Mouse (Mus musculus) heart, adult 2 months (tissue): ENCODE results near the gene Akt3.

Experiments
- CTCF ChIP-seq: fragments of 200-600 bp; IDR thresholded peaks from 2 replicates; pipeline ENCODE4 v1.8.1; 2022; ENCODE audit warnings: antibody characterized with exemption, mild to moderate bottlenecking, moderate library complexity
- EP300 ChIP-seq: fragments of 200-500 bp; IDR thresholded peaks from 2 replicates; pipeline ENCODE4 v1.6.1; 2011; ENCODE audit warnings: low read depth, low read length, control low read depth; ENCODE audit not compliant: insufficient read depth
- POLR2A ChIP-seq: fragments of 200-500 bp; IDR thresholded peaks from 2 replicates; pipeline ENCODE4 v1.6.1; 2011; ENCODE audit warnings: mild to moderate bottlenecking, low read depth, low read length, control low read depth; ENCODE audit not compliant: insufficient read depth

- TF ChIP-seq EP300 (no peak), CTCF (no peak), POLR2A (no peak)
These were observed 229.0 kb downstream of the Akt3 start for GRCm38 (mm10) chr1:177029032-177029431.
